Mouse (Mus musculus): ENCODE results near the gene Syne4. TPM values are rescaled to one million over a fixed set of nuclear protein-coding genes. Genes with fewer than 3 reads are reported as not detected.

Syne4 gene
- polyA plus RNA-seq, 1 experiment from 2014 or later, result 54.0 TPM

- no peaks in the 10 kb centered on the region for H3K9me3 ChIP-seq (replicated peaks; ENCODE audit: control insufficient read depth, low read length)
- peaks cover 8% of the 10 kb centered on the region for H3K27me3 ChIP-seq (ENCODE audit: control insufficient read depth, insufficient read depth, low read length)
- no peak overlapping the region for H3K9ac ChIP-seq (ENCODE audit: low read length)
- no peak overlapping the region for H3K4me3 ChIP-seq (replicated peaks; ENCODE audit: low read length)
- no peaks in the 10 kb centered on the region for H3K36me3 ChIP-seq (ENCODE audit: control insufficient read depth, insufficient read depth, low read length)
- WGBS, result 7% methylated on average over 13 of the region's 13 CpGs
- ATAC-seq (ENCODE audit: insufficient read depth, low FRiP score), result peak; percentile 65
- no peak overlapping the region for H3K27ac ChIP-seq (ENCODE audit: low read length)
- H3K4me2 ChIP-seq (ENCODE audit: low read depth, low read length), result peak overlapping the region; percentile 27; the same call in 1 of the 2 replicates
- H3K4me1 ChIP-seq (ENCODE audit: control insufficient read depth, insufficient read depth, low read length), result peaks cover 10% of the 10 kb centered on the region
Observed at GRCm38 (mm10) chr7:30331887-30332286, 17.3 kb downstream of the Syne4 start.

GRCm38 (mm10) chr7:30332622-30333259 is 18.1 kb downstream of the Syne4 start:
- no peak overlapping the region for H3K9ac ChIP-seq (ENCODE audit: low read length)
- H3K27me3 ChIP-seq (ENCODE audit: control insufficient read depth, insufficient read depth, low read length), result peaks cover 8% of the 10 kb centered on the region
- no peaks in the 10 kb centered on the region for H3K9me3 ChIP-seq (replicated peaks; ENCODE audit: control insufficient read depth, low read length)
- WGBS, result 62% methylated on average over 18 of the region's 18 CpGs
- ATAC-seq (ENCODE audit: insufficient read depth, low FRiP score), result no peak
- H3K36me3 ChIP-seq (ENCODE audit: control insufficient read depth, insufficient read depth, low read length), result no peaks in the 10 kb centered on the region
- no peak overlapping the region for H3K4me2 ChIP-seq (ENCODE audit: low read depth, low read length)
- H3K27ac ChIP-seq (ENCODE audit: low read length), result no peak overlapping the region
- peaks cover 10% of the 10 kb centered on the region for H3K4me1 ChIP-seq (ENCODE audit: control insufficient read depth, insufficient read depth, low read length)
- H3K4me3 ChIP-seq (replicated peaks; ENCODE audit: low read length), result no peak overlapping the region

- Histone ChIP-seq H3K9ac (ENCODE audit: low read length) (no peak overlapping the region), H3K4me3 (replicated peaks; ENCODE audit: low read length) (no peak overlapping the region), H3K36me3 (ENCODE audit: control insufficient read depth, insufficient read depth, low read length) (no peaks in the 10 kb centered on the region), H3K27me3 (ENCODE audit: control insufficient read depth, insufficient read depth, low read length) (peaks cover 8% of the 10 kb centered on the region), H3K4me1 (ENCODE audit: control insufficient read depth, insufficient read depth, low read length) (peaks cover 10% of the 10 kb centered on the region), H3K4me2 (ENCODE audit: low read depth, low read length) (no peak overlapping the region), H3K9me3 (replicated peaks; ENCODE audit: control insufficient read depth, low read length) (no peaks in the 10 kb centered on the region), H3K27ac (ENCODE audit: low read length) (no peak overlapping the region)
- 17% methylated on average over 4 of the region's 4 CpGs for WGBS
- peak; percentile 55 for ATAC-seq (ENCODE audit: insufficient read depth, low FRiP score)
Observed at GRCm38 (mm10) chr7:30333436-30333835, 18.8 kb downstream of the Syne4 start.

- peaks cover 10% of the 10 kb centered on the region for H3K4me1 ChIP-seq (ENCODE audit: control insufficient read depth, insufficient read depth, low read length)
- no peak overlapping the region for H3K27ac ChIP-seq (ENCODE audit: low read length)
- H3K9ac ChIP-seq (ENCODE audit: low read length), result no peak overlapping the region
- WGBS, result 65% methylated on average over 5 of the region's 5 CpGs
- H3K4me2 ChIP-seq (ENCODE audit: low read depth, low read length), result no peak overlapping the region
- peaks cover 8% of the 10 kb centered on the region for H3K27me3 ChIP-seq (ENCODE audit: control insufficient read depth, insufficient read depth, low read length)
- no peaks in the 10 kb centered on the region for H3K36me3 ChIP-seq (ENCODE audit: control insufficient read depth, insufficient read depth, low read length)
- ATAC-seq (ENCODE audit: insufficient read depth, low FRiP score), result no peak
- H3K9me3 ChIP-seq (replicated peaks; ENCODE audit: control insufficient read depth, low read length), result no peaks in the 10 kb centered on the region
- no peak overlapping the region for H3K4me3 ChIP-seq (replicated peaks; ENCODE audit: low read length)
Observed at GRCm38 (mm10) chr7:30334563-30334962, 20.0 kb downstream of the Syne4 start.

GRCm38 (mm10) chr7:30335688-30336087 is 21.1 kb downstream of the Syne4 start:
- Histone ChIP-seq H3K4me2 (ENCODE audit: low read depth, low read length) (no peak overlapping the region), H3K4me1 (ENCODE audit: control insufficient read depth, insufficient read depth, low read length) (peaks cover 10% of the 10 kb centered on the region), H3K36me3 (ENCODE audit: control insufficient read depth, insufficient read depth, low read length) (no peaks in the 10 kb centered on the region), H3K9me3 (replicated peaks; ENCODE audit: control insufficient read depth, low read length) (no peaks in the 10 kb centered on the region), H3K9ac (ENCODE audit: low read length) (no peak overlapping the region), H3K4me3 (replicated peaks; ENCODE audit: low read length) (no peak overlapping the region), H3K27ac (ENCODE audit: low read length) (no peak overlapping the region), H3K27me3 (ENCODE audit: control insufficient read depth, insufficient read depth, low read length) (peaks cover 8% of the 10 kb centered on the region)
- no peak for ATAC-seq (ENCODE audit: insufficient read depth, low FRiP score)
- WGBS, result 81% methylated on average over 6 of the region's 6 CpGs

GRCm38 (mm10) chr7:30336384-30336783 is 21.8 kb downstream of the Syne4 start:
- Histone ChIP-seq H3K4me2 (ENCODE audit: low read depth, low read length) (0 out of 2 replicates have a peak overlapping the region, but pooled peaks have one; percentile 12), H3K27me3 (ENCODE audit: control insufficient read depth, insufficient read depth, low read length) (peaks cover 8% of the 10 kb centered on the region)
- 2% methylated on average over 9 of the region's 9 CpGs for WGBS

GRCm38 (mm10) chr7:30339432-30340109 is 25.0 kb downstream of the Syne4 start:
- Histone ChIP-seq H3K4me3 (replicated peaks; ENCODE audit: low read length) (no peak overlapping the region), H3K4me2 (ENCODE audit: low read depth, low read length) (no peak overlapping the region), H3K36me3 (ENCODE audit: control insufficient read depth, insufficient read depth, low read length) (no peaks in the 10 kb centered on the region), H3K27me3 (ENCODE audit: control insufficient read depth, insufficient read depth, low read length) (peaks cover 6% of the 10 kb centered on the region), H3K9ac (ENCODE audit: low read length) (no peak overlapping the region), H3K27ac (ENCODE audit: low read length) (no peak overlapping the region), H3K4me1 (ENCODE audit: control insufficient read depth, insufficient read depth, low read length) (0 out of 2 replicates have a peak, but pooled peaks cover 2% of the 10 kb centered on the region), H3K9me3 (replicated peaks; ENCODE audit: control insufficient read depth, low read length) (no peaks in the 10 kb centered on the region)
- 74% methylated on average over 5 of the region's 5 CpGs for WGBS
- ATAC-seq (ENCODE audit: insufficient read depth, low FRiP score), result no peak

More at GRCm38 (mm10) chr7:30336384-30336783, 21.8 kb downstream of the Syne4 start:
- no peaks in the 10 kb centered on the region for H3K36me3 ChIP-seq (ENCODE audit: control insufficient read depth, insufficient read depth, low read length)
- no peak overlapping the region for H3K27ac ChIP-seq (ENCODE audit: low read length)
- no peak overlapping the region for H3K4me3 ChIP-seq (replicated peaks; ENCODE audit: low read length)
- peaks cover 10% of the 10 kb centered on the region for H3K4me1 ChIP-seq (ENCODE audit: control insufficient read depth, insufficient read depth, low read length)
- H3K9me3 ChIP-seq (replicated peaks; ENCODE audit: control insufficient read depth, low read length), result no peaks in the 10 kb centered on the region
- H3K9ac ChIP-seq (ENCODE audit: low read length), result no peak overlapping the region
- ATAC-seq (ENCODE audit: insufficient read depth, low FRiP score), result 0 out of 2 replicates have a peak, but pooled peaks have one; percentile 45

GRCm38 (mm10) chr7:30346635-30347379 is 32.2 kb downstream of the Syne4 start:
- Histone ChIP-seq H3K9ac (ENCODE audit: low read length) (no peak overlapping the region), H3K4me2 (ENCODE audit: low read depth, low read length) (no peak overlapping the region), H3K9me3 (replicated peaks; ENCODE audit: control insufficient read depth, low read length) (no peaks in the 10 kb centered on the region), H3K4me3 (replicated peaks; ENCODE audit: low read length) (no peak overlapping the region), H3K36me3 (ENCODE audit: control insufficient read depth, insufficient read depth, low read length) (no peaks in the 10 kb centered on the region), H3K27ac (ENCODE audit: low read length) (no peak overlapping the region), H3K4me1 (ENCODE audit: control insufficient read depth, insufficient read depth, low read length) (no peaks in the 10 kb centered on the region), H3K27me3 (ENCODE audit: control insufficient read depth, insufficient read depth, low read length) (peaks cover 15% of the 10 kb centered on the region)
- ATAC-seq (ENCODE audit: insufficient read depth, low FRiP score), result no peak
- WGBS, result 24% methylated on average over 21 of the region's 21 CpGs

GRCm38 (mm10) chr7:30347828-30348227 is 33.2 kb downstream of the Syne4 start:
- H3K4me3 ChIP-seq (replicated peaks; ENCODE audit: low read length), result no peak overlapping the region
- no peak overlapping the region for H3K9ac ChIP-seq (ENCODE audit: low read length)
- H3K9me3 ChIP-seq (replicated peaks; ENCODE audit: control insufficient read depth, low read length), result no peaks in the 10 kb centered on the region
- ATAC-seq (ENCODE audit: insufficient read depth, low FRiP score), result no peak
- peaks cover 15% of the 10 kb centered on the region for H3K27me3 ChIP-seq (ENCODE audit: control insufficient read depth, insufficient read depth, low read length)
- H3K27ac ChIP-seq (ENCODE audit: low read length), result no peak overlapping the region
- H3K4me1 ChIP-seq (ENCODE audit: control insufficient read depth, insufficient read depth, low read length), result no peaks in the 10 kb centered on the region
- H3K4me2 ChIP-seq (ENCODE audit: low read depth, low read length), result no peak overlapping the region
- H3K36me3 ChIP-seq (ENCODE audit: control insufficient read depth, insufficient read depth, low read length), result no peaks in the 10 kb centered on the region
- 2% methylated on average over 30 of the region's 30 CpGs for WGBS

Data from stomach, embryonic 16.5 days (tissue).